Mouse (Mus musculus) embryonic facial prominence, embryonic 14.5 days (tissue): Measurements from ENCODE around the gene H2-DMa. TPM values are rescaled to one million over a fixed set of nuclear protein-coding genes. Genes with fewer than 3 reads are reported as not detected.

Experiments
- ATAC-seq: fragments of 200-750 bp; cut with Nextera tagmentation; 2 replicates; pipeline ENCODE4 v1.8.0; 2017; ENCODE audit warnings: low read depth, moderate number of reproducible peaks, moderate TSS enrichment
- DNase-seq: peaks from one replicate; pipeline ENCODE4 v3.0.0-alpha.2; 2015; ENCODE audit warnings: low spot score
- H3K27ac ChIP-seq: fragments of 300-500 bp; sonication (generic); replicated peaks from 2 replicates; pipeline ENCODE4 v1.5.1; 2014; ENCODE audit warnings: low read depth, mild to moderate bottlenecking, low read length, moderate library complexity
- H3K27me3 ChIP-seq: fragments of 300-500 bp; sonication (generic); replicated peaks from 2 replicates; pipeline ENCODE4 v1.6.1; 2014; ENCODE audit warnings: low read length; ENCODE audit not compliant: control insufficient read depth, insufficient read depth
- H3K36me3 ChIP-seq: fragments of 300-500 bp; sonication (generic); 2 replicates; pipeline ENCODE4 v1.6.1; 2014; ENCODE audit warnings: low read length, mixed read lengths; ENCODE audit not compliant: control insufficient read depth, insufficient read depth
- H3K4me1 ChIP-seq: fragments of 300-500 bp; sonication (generic); 2 replicates; pipeline ENCODE4 v1.6.1; 2014; ENCODE audit warnings: antibody characterized with exemption, low read length; ENCODE audit not compliant: control insufficient read depth, insufficient read depth
- H3K4me2 ChIP-seq: fragments of 300-500 bp; sonication (generic); 2 replicates; pipeline ENCODE4 v1.6.1; 2014; ENCODE audit warnings: low read depth, mild to moderate bottlenecking, low read length, moderate library complexity, mixed read lengths
- H3K4me3 ChIP-seq: fragments of 300-500 bp; sonication (generic); 2 replicates; pipeline ENCODE4 v1.5.1; 2014; ENCODE audit warnings: low read depth, mild to moderate bottlenecking, low read length
- H3K9ac ChIP-seq: fragments of 300-500 bp; sonication (generic); 2 replicates; pipeline ENCODE4 v1.6.1; 2014; ENCODE audit warnings: low read depth, mild to moderate bottlenecking, low read length, moderate library complexity, mixed read lengths
- H3K9me3 ChIP-seq: fragments of 300-500 bp; sonication (generic); 2 replicates; pipeline ENCODE4 v1.6.1; 2016; ENCODE audit warnings: low read length; ENCODE audit not compliant: control insufficient read depth
- WGBS: fragments of 180-500 bp; shearing (Covaris S2); extraction: QIAGEN DNeasy Blood & Tissue Kit; methylation state at CpG from one replicate; pipeline ENCODE4 v1.1.7; 2014; 5-methylcytosine and 5-hydroxymethylcytosine counted together
- polyA plus RNA-seq: library from polyadenylated mRNA; unstranded; fragments of >200 nt; fragmentation: Nextera tagmentation; extraction: Ambion mirVana; gene quantifications from 2 replicates; pipeline ENCODE4 v1.2.1, GENCODE M21; 2014

H2-DMa gene
- polyA plus RNA-seq, 1 experiment from 2014 or later = 14.9 TPM

GRCm38 (mm10) chr17:34109038-34109805 is 10.1 kb upstream of the H2-DMa start:
- ATAC-seq = no peak
- Histone ChIP-seq H3K9me3 (peaks cover 3% of the 10 kb centered on the region; the same call in 1 of the 2 replicates), H3K4me3 (no peak overlapping the region), H3K4me2 (no peak overlapping the region), H3K36me3 (peaks cover 54% of the 10 kb centered on the region), H3K9ac (no peak overlapping the region), H3K4me1 (no peaks in the 10 kb centered on the region), H3K27me3 (no peaks in the 10 kb centered on the region), H3K27ac (no peak overlapping the region)
- WGBS = 71% methylated on average over 14 of the region's 14 CpGs
- peak; percentile 34 for DNase-seq

DNA sequence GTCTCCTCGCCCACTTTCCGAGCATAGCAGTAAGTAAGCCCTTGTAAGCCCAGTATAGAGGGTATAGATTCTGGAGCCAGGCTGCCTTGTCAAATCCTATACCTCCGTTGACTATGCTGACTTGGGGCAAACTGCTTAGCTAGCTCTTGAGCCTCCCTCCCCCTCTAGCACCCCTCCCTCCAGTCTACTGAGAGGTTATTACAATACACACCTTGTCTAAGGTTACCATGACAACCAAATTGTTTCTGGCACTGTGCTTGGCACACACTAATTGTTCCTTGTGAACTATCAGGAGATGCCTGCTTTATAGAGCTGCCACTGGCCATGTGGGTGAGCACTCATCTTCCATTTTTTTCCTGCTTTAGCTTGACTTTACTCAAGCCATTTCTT is 9.5 kb upstream of the H2-DMa start:
- DNase-seq = peak; percentile 44
- H3K27ac ChIP-seq = no peak overlapping the region
- WGBS = 65% methylated on average over 3 of the region's 3 CpGs

DNA sequence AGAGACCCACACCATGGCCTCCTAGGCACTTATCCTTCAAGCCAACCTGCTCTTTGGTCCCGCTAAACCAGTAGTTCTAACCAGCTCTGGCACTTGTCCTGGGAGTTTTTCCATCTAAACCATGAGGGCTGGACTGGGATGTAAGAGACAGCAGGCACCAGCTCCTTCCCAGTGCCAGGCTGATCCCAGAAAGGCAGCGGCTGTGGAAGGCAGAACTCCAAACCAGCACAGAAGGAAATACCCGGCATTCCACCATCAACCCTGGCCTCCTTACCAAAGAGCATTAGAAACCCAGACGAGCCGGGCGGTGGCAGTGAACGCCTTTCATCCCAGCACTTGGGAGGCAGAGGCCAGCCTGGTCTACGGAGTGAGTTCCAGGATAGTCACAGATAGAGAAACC is 9.0 kb upstream of the H2-DMa start:
- H3K27ac ChIP-seq = no peak overlapping the region
- ATAC-seq (no peak), DNase-seq (no peak)
- H3K4me2 ChIP-seq = no peak overlapping the region
- H3K4me1 ChIP-seq = no peaks in the 10 kb centered on the region
- H3K9me3 ChIP-seq = peaks cover 3% of the 10 kb centered on the region; the same call in 1 of the 2 replicates
- no peaks in the 10 kb centered on the region for H3K27me3 ChIP-seq
- no peak overlapping the region for H3K9ac ChIP-seq
- 56% methylated on average over 8 of the region's 8 CpGs for WGBS
- H3K36me3 ChIP-seq = peaks cover 65% of the 10 kb centered on the region
- no peak overlapping the region for H3K4me3 ChIP-seq

More for the DNA sequence above, 9.5 kb upstream of the H2-DMa start:
- peaks cover 60% of the 10 kb centered on the region for H3K36me3 ChIP-seq
- H3K4me1 ChIP-seq = no peaks in the 10 kb centered on the region
- peak; percentile 24; the same call in 1 of the 2 replicates for ATAC-seq
- H3K4me2 ChIP-seq = no peak overlapping the region
- H3K9ac ChIP-seq = no peak overlapping the region
- no peaks in the 10 kb centered on the region for H3K27me3 ChIP-seq
- H3K9me3 ChIP-seq = peaks cover 3% of the 10 kb centered on the region; the same call in 1 of the 2 replicates
- H3K4me3 ChIP-seq = no peak overlapping the region

DNA sequence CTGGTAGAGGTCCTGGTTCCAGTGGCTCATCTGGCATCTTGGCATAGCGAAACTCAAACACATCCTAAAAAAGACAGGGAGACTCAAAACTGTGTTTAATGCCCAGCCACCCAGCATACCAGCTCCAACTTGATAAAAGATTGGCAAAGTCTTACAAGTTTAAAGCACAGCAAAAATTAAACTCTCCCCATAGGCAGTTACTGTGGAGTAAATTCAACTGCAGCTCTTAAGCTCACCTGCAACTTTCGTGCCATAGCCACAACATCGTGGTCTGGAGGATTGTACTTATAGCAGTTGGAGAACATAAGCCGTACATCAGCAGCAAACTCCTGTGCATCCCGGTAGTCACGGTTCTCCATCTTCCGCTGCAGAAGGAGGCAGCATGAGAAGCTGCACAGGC is 5.2 kb upstream of the H2-DMa start:
- H3K27me3 ChIP-seq = no peaks in the 10 kb centered on the region

DNA sequence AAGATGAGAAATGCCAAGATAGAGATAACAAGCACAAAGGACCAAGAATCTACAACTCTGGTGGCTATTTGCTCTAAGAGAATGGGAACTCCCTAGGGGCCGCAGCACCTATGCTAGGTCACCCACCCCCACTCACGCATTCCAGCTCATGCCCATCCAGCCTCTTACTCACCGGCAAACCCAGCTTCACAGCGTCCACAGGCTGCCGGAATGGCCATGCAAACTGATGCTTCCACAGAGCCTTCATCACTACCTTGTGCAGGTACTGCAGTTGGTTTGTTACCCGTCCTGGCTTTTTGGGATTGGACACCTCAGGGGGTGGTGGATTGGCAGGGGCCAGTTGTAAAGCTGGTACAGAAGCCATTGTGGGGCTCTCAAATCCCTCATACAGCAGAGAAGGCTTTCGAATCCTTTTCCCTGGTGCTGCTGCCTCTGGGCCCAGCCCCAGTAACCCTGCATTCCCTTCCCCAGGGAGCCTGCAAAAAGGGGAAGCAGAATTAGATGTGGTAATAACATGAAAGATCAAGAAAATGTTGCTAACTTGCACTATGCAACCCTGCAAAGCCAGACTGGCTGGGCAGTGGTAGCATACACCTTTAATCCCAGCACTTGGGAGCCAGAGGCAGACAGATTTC is 2.5 kb upstream of the H2-DMa start:
- Histone ChIP-seq H3K9ac (peak overlapping the region; percentile 85), H3K4me1 (peaks cover 7% of the 10 kb centered on the region; the same call in 1 of the 2 replicates), H3K9me3 (no peaks in the 10 kb centered on the region), H3K27ac (no peak overlapping the region), H3K27me3 (no peaks in the 10 kb centered on the region), H3K4me3 (peak overlapping the region; percentile 92), H3K4me2 (peak overlapping the region; percentile 81), H3K36me3 (peaks cover 73% of the 10 kb centered on the region)
- no peak for ATAC-seq
- DNase-seq = no peak
- WGBS = 21% methylated on average over 6 of the region's 7 CpGs

More for the DNA sequence above, 5.2 kb upstream of the H2-DMa start:
- Histone ChIP-seq H3K4me1 (peaks cover 7% of the 10 kb centered on the region; the same call in 1 of the 2 replicates), H3K36me3 (peaks cover 98% of the 10 kb centered on the region), H3K4me3 (no peak overlapping the region), H3K4me2 (no peak overlapping the region), H3K9me3 (no peaks in the 10 kb centered on the region), H3K27ac (no peak overlapping the region), H3K9ac (no peak overlapping the region)
- WGBS = 94% methylated on average over 7 of the region's 7 CpGs
- DNase-seq (no peak), ATAC-seq (no peak)

DNA sequence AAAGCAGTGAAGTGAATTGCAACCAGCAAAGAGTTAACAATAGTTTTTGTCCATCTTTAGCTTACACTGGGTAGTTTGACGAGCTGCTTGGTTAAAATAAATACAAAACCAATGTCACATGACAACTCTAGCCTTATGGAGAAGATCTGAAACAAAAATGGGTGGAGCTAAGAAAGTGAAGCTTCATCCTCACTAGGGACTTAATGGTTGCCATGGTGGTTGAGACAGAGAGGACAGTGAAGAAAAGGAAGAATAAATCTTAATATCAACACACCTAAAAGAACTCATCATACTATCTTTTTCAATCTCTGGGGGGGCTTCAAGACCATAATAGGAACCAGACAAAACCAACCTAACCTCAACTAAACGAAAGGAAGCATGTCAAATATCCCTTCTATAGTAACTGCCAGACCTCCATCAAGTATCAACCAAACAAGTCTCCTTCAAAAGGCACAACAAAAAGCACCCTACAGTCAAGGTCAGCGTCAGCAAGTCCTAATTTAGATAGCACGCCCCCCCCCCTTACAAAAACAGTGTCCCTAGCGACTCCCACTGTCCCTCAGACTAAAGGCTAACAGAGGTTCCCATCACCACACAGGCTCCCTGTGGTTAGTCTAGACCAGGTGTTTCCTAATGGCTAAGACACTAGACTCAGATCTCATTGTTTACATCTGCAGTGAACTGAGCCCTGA is 1.8 kb upstream of the H2-DMa start:
- Histone ChIP-seq H3K27ac (no peak overlapping the region), H3K36me3 (peaks cover 66% of the 10 kb centered on the region)
- peak; percentile 39 for DNase-seq

GRCm38 (mm10) chr17:34118113-34118872 is 1.0 kb upstream of the H2-DMa start:
- H3K9ac ChIP-seq = peak overlapping the region; percentile 85
- under 1% methylated on average over 24 of the region's 67 CpGs for WGBS
- peak overlapping the region; percentile 83 for H3K27ac ChIP-seq
- peak overlapping the region; percentile 92 for H3K4me3 ChIP-seq
- peak overlapping the region; percentile 81 for H3K4me2 ChIP-seq
- DNase-seq = peak; percentile 32
- peaks cover 59% of the 10 kb centered on the region for H3K36me3 ChIP-seq
- peaks cover 7% of the 10 kb centered on the region; the same call in 1 of the 2 replicates for H3K4me1 ChIP-seq
- no peaks in the 10 kb centered on the region for H3K27me3 ChIP-seq
- no peak for ATAC-seq
- H3K9me3 ChIP-seq = no peaks in the 10 kb centered on the region

More for the DNA sequence above, 1.8 kb upstream of the H2-DMa start:
- Histone ChIP-seq H3K9me3 (no peaks in the 10 kb centered on the region), H3K9ac (peak overlapping the region; percentile 85), H3K4me3 (peak overlapping the region; percentile 92), H3K4me1 (peaks cover 7% of the 10 kb centered on the region; the same call in 1 of the 2 replicates), H3K27me3 (no peaks in the 10 kb centered on the region), H3K4me2 (peak overlapping the region; percentile 81)
- ATAC-seq = no peak
- whole genome bisulfite sequencing = 2% methylated on average over 4 of the region's 5 CpGs

DNA sequence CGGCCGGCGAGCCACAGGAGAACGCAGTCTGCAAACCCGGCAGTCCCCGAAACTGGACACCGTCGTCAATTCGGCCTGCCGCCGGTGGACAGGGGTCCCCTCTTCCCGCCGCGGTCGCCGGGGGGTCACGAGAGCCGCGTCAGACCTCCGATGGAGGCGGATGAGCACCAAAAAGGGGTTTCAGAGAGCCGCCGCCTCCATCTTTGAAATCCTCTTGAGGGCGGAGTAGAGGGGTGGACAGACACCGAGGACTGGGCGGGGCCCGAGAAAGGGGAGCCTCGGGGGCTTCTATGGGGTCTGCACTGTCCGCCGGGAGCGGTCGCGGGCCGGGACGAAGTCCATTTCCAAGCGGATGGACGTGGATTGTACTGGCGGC is 480 bp upstream of the H2-DMa start:
- WGBS = 5% methylated on average over 28 of the region's 38 CpGs
- H3K4me3 ChIP-seq = peak overlapping the region; percentile 92
- H3K4me1 ChIP-seq = peaks cover 12% of the 10 kb centered on the region
- no peaks in the 10 kb centered on the region for H3K27me3 ChIP-seq
- peak; percentile 18; the same call in 1 of the 2 replicates for ATAC-seq
- H3K9ac ChIP-seq = peak overlapping the region; percentile 85
- H3K36me3 ChIP-seq = peaks cover 53% of the 10 kb centered on the region
- H3K9me3 ChIP-seq = no peaks in the 10 kb centered on the region
- peak overlapping the region; percentile 81 for H3K4me2 ChIP-seq
- no peak for DNase-seq
- H3K27ac ChIP-seq = peak overlapping the region; percentile 83
